Mouse (Mus musculus) c-Kit-negative CD71-positive TER-119-positive erythroid progenitor cells, embryonic 14.5 days (primary cell): Measurements from ENCODE around the gene Txnip.

Experiments
- DNase-seq: peaks from one replicate; pipeline ENCODE4 v3.0.0-alpha.2; 2013; ENCODE audit warnings: low read depth, low spot score

Txnip gene

DNA sequence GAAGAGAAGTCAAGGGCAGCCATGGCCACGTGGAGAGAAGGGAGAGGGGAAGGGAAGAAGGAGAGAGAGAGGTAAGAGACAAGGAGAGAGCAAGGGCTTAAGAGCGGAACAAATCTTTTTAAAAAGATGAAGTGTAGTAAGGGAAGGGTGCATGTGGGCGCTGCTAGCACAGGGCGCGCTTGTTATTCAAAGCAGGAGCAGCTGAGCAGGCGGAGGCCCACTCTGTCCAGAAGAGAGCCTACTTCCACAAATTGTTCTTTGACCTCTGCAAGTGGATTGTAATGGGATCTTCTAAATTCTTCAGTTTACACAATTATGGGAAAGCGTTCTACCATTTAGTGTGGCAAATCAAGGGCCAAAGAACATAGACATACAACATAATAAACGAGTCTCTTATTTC lies 10.8 kb downstream of the Txnip start:
- no peak for DNase-seq

DNA sequence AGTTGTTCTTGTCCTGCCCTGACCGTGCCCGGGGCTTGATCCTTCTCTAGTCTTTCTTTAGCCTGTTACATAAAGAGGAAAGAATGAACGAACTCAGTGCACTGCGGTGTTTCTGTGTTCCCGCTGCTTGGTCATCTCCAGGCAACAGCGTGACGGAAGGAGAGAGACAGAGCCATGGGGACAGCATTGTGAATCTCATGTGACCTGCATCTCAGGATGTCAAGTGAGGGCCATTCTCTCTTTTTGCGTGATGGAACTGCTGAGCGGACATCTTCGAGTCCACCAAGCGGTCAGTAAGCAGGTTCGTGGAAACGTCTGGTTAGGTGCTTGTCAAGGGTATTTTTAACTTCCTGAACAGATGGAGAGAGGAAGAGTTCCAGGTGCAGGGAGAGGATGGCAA lies 11.7 kb downstream of the Txnip start:
- no peak for DNase-seq

DNA sequence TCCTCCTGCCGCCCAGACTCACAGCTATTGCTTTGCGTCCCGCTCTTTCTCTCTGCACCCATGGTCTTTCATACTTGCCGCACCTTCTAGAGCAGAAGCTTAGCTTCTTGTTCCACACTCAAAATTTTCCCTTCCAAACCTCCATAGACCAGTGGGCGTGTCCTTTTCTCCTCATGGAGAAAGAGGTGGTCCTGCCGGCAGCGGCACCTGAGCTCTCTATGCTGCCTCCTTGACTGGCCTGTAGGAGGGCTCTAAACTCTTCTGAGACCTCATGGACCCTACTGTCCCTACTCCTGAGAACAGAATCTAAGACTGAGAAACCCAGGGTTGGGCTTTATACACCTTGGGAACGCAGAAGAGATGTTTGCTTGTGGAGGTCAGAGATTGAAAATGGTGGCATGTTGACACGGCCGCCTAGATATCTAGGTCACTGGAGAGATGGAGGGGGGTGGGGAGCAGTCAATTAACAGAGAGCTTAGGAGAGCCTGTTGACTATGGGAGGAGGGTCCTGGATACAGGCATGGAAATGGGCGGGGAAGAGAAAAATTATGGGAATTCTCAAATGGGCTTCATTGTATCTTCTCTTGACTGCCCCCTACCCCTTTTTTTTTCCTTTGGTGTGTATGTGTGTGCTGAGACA lies 12.3 kb downstream of the Txnip start:
- no peak for DNase-seq

DNA sequence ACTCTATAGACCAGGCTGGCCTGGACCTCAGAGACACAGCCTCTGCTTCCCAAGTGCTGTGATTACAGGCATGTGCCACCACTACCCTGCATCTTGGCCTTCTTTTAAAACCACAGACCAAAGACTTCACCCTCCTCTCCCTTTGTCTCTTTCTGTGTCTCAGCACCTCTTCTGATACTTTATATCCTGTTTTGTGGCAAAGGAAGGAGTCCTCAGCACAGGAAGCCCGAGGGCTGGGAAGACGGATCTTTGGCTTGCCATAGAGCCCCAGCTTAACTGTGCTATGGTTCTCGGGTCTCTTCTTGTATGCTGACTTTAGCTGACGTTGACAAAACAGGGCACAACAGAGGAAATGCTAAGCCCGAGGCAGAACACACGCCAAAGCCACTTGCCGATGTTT lies 12.9 kb downstream of the Txnip start:
- DNase-seq = no peak

DNA sequence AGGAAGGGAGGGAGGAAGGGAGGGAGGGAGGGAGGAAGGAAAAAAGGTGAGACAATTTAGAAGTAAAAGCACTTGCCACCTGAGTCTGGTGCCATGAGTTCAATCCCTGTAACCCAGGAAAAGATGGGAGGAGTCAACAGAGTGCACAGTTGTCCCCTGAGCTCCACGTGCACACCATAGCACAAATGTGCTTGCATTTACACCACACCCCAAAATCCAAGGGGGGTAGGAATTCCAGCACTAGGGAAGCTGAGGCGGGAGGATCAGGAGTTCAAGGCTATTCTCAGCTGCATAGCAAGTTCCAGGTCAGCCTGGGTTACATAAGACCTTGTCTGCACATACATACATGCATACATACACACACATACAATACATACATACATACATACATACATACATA lies 13.6 kb downstream of the Txnip start:
- DNase-seq = no peak

DNA sequence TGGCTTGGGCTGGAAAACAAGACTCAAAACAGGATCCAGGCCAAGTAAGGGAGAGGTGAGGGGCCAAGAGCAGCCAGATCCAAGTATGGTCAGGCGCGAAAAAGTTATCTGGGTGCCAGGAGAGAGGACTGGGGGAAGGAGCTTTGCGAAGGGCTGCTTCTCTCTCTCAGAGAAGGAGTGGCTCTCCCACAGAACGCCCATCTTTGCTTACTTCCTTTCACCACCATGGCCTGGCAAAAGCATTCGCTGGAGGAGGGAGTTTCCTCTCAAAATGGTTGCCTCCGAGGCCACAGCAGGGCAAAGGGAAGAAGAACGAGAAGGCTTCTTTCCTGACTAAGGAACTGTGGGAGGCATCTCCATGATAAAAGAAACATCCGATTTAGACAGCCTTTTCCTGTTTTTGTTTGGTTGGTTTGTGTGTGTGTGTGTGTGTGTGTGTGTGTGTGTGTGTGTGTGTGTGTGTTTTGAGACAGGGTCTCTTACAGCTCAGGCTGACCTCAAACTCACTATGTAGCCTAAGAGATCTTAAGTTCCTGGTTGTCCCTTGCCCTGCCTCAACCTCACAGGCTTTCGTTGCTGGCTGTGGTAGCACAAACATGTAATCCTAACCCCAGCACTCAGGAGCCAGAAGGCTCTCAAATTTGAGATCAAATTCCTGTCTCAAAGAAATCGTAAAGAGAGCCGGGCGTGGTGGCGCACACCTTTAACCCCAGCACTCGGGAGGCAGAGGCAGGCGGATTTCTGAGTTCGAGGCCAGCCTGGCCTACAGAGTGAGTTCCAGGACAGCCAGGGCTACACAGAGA lies 14.3 kb downstream of the Txnip start:
- no peak for DNase-seq

DNA sequence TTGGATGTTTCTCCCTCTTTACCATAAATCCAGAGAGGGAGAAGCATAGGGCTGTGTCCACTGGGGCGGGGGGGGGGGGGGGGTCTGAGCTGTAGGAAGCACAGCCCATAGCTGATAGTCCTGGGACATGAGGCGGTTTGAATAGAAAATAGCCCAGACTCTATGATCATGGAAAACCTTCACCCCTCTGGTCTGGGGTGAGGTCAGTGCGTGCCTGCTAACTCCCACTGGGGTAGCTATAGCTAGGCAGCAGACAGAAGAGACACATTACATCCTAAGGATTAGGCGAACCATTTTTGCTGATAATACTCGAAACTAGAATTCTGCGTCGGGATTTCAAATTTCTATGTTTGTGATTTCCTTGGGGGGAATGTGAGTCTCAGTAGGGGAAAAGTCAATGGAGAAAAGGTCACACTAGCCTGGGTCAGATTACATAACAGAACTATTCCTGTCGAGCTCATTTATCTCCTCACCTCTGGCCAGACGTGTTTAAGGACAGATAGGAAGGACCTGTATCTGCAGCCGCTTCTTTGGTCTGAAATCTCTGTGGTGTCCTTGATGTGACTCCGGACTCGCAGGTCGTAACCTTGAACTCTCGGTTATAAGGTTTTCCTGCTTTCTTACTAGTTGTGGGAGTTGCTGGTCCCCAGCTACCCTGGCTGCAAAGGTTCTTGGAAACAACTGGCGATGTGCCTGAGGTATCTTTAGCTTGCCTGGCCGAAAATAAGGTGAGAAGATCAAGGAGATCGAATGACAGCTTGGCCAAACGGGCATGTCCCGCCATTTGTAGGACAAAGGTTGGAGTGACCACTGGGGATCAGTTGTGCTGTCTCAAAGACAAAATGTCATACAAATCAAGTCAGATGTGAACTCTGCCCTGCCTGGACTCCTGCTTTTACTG lies 16.1 kb downstream of the Txnip start:
- no peak for DNase-seq

DNA sequence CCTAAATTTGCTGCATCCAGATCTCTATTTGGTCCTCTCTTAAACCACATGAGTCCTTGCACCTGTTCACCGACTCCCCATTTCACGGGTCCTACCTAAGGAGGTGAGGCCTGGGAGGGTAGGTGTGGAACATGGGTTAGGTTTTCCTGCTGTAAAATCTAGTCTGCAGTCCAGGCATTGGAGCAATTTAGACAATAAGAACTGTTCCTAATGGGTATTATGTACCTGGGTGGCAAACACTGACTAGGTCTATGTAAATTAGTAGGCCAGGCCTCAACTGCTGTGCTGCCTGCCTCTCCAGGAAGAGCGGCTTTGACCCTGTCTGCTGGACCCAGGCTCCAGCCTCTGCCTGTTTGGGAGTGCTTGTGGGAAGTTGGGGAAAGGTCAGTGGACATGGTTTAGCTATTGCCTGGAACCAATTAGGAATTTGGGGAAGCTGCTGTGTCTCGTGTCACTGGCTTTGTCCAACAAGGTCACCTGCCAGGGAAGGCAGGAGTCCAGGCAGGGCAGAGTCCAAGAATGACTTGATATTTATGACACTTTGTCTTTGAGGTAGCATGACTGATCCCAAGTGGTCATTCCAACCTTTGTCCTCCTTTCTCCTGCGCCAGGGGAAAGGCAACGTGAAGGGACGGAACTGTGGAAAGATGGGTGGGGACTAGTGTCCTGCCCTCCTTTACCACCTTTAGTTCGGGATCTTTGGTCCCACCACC lies 17.7 kb downstream of the Txnip start:
- no peak for DNase-seq

DNA sequence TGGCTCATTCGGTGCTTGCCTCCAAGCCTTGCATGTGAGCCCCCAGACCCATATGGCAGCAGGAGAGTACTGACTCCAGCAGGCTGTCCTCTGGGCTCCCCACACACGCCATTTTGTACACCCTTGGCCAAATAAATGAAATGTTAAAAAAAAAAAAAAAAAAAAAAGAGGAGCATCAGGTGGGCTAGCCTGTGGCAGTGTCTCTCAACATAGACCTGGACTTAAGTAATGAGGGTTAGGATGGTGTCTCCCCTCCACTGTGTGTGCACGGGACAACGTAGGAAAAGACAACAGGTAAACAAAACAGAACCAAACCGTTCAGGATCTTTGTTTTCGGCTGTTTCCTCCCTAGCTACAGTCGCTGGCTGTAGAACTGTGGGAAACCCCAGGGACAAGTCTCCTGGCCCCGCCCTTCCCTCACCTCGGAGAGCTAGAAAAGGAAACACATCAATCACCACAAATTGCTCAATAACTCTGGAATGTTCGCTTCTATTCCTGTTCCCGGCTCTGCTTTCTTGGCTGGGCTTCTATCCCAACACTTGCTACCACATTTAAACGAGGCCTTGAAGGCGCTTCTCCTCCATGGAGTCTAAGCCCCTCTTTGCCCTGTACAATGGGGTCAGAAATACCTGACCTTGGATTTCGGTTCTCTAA lies 18.4 kb downstream of the Txnip start:
- DNase-seq = no peak

DNA sequence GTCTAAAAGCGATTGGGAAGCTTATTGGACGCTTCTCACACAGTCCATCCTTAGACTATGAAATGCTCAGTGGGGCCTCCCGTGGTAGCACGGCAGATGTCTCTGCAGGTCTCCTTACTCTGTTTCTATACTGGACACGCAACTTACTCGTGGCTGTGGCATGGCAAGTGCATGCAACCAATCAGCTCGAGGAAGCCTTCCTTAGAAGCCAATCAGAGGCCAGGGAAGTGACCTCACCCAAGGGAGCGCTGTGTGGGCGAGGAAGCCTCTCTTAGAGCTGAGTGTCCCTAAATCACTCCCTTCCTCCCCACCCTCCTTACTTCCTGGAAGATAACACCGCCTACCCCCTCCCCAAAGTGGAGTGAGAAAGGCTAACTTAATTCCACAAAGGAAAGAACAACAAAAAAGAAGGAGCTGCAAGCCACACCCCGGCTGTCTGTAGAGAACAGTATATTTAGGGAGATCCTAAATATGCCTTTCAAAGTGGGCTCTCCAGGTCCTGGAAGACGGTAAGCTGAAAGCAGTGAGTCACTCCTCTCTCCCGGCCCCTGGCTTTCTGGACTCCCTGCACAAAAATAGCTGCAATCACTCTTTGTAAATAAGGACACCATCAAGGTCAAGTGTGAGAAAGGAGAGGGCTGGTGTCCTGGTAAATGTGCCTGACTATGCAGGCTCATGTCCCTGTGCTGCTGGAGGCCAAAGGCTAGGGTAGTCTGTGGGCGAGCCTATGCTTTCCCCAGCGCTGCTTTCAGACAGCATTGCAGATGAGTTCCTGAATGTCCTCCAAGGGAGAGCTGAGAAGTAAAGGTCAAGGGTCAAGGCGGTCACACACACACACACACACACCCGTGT lies 19.2 kb downstream of the Txnip start, which contains the start of gene Gm16253:
Gene Gm16253 (plus strand): TSS at position 295 of the 852 bp plus-strand sequence.
- DNase-seq = peak; percentile 57

DNA sequence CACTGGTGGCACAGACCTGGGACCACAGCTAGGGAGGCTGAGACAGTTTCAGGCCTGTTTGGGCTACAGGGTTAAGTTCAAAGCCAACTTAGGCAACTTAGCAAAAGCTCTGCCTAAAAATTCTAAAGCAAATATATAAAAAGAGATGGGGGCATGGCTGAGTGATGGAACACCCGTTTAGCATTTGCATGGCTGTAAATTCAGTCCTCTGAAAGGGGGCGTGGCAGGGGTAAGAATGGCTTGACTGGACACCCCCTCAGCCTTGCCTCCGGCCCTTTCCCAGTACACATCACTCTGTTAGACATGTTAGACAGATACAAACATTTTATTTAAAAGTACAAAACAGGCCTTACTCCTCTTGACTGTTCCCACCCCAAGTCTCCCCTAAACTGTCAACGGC lies 19.8 kb downstream of the Txnip start:
- no peak for DNase-seq

DNA sequence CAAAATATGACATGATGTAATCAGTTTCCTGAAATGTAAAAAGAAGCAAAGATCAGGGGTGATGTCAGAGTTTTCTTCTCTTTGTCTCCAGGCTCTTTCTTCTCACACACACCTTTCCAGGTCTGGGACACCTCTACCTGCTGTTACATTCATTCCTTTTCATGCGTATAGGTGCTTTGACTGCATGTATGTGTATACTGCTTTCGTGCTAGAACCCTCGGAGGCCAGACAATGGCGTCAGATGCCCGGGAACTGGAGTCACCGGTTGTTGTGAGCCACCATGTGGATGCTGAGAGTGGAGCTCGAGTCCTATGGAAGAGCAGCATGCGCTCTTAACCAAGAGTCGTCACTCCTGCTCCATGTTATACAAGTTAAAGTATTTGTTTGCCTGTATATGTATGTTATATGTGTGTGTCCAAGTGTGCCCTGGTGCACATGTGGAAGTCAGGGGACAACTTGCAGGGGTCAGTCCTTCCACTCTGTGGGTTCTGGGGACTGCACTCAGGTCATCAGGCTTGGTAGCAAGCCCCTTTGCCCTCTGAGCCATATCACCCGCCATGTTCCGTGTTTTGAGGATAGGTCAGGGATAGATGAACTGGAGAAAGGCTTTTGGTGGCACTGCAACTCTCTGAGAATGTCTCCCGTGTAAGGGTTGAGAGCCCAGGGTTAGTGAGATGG lies 20.9 kb downstream of the Txnip start:
- no peak for DNase-seq

DNA sequence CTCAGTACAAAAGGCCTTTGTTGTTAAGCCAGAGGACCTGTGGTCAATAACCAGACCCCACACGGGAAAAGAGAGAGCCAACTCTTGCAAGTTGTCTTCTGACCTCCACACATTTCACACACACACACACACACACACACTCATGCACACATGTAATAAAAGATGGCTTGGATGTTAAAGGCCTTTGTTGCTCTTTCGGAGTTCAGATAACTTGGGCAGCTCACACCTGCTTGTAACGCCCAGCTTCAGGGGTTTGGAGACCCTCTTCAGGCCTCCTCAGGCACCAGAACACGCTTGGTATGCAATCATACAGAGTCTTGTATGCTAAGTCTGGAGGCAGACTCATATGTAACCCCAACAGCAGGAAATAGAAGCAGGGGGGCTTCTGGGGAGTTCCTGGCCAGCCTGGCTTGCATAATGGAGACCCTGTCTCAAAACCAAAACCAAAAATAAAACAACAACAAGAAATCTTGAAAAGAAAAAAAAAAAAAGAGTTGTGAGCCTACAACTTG lies 21.5 kb downstream of the Txnip start:
- DNase-seq = no peak

DNA sequence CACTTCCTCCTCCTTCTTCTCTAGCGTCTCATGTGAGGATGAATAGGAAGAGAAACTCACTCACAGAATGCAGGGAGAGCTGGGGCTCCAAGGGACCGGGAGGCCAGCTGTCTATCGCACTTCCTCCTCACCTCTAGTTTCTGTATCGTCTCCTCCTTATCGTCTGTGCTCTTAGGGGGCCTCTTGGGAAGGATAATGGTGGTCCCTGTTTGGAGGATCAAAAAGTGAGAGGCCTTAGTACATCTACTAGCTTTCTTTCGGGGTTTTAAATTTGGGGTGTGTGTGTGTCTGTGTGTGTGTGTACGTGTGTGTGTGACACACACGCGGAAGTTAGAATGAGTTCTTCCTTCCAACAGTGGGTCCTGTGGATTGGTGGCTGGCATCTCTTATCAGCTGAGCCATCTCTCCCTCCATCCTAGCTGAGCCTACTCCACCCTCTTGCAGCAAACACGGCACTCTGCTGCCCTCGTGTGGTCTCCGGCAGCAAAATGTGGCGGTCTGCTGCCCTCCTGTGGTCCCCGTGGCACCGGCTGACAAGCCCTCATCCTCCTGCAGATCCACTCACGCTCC lies 22.2 kb downstream of the Txnip start:
- DNase-seq = peak; percentile 76

DNA sequence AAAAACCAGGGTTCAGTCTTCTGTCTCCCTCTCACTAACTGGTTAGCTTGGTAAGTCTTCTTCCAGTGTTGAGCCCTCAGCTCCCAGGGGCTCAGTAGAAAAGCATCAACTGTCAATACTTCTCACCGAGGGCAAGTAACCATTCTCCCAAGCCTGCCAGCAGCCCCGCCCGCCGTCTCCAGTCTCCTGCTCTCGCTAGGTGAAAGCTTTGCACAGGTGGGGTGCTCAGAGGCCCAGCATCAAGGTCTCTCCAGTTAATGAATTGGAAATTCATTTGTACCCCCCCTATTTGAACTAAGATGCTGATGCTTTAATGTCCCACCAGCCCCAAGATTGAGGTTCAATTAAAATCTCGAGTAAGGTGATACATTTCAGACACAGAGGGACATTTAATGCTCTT lies 23.4 kb downstream of the Txnip start:
- no peak for DNase-seq

DNA sequence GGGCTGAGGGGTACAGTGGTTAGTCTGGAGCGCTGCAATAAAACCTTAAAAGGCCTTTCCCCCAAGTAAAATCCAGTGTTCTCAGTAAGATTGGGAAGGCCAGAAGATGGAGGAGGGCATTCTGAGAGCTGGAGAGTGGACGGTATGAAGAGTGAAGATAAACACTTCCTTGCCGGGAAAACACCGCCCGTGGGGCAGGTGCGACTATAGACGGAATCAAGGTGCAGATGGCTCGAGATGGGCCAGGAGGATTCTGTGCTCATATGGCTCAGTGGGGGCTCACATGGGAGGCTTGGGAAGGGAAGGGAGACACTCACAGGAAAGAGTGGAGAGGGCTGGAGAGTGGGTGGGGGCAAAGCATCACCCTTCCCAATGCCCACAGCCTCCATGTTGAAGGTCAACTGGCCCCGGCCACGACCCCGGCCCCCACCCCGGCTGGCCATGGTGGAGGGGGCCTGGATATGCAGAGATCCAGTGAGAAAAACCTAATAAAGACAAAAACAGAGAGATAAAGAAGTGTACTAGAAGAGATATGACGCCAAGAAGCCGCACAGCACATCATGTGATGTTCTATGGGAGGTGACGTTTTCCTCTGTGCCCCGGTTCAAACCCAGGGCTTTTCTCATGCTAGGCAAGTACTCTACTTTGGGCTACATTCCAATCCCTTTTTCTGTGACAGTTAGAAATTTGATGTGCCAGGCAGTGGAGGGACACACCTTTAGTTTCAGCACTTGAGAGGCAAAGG lies 24.2 kb downstream of the Txnip start:
- DNase-seq = no peak

DNA sequence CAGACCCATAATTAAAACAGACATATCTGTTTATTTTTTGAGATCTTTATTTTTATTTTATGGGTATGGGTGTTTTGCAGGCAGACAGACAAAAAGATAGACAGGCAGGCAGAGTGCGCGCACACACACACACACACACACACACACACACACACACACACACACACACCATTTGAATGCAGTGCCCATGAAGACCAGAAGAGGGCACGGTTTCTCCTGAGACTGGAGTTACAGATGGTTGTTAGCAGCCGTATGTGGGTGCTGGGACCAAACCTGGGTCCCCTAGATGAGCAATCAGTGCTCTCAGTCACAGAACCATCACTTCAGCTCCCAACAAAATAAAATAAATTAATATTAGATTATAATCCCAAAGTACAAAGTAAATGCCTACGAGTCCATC lies 25.6 kb downstream of the Txnip start:
- DNase-seq = no peak

DNA sequence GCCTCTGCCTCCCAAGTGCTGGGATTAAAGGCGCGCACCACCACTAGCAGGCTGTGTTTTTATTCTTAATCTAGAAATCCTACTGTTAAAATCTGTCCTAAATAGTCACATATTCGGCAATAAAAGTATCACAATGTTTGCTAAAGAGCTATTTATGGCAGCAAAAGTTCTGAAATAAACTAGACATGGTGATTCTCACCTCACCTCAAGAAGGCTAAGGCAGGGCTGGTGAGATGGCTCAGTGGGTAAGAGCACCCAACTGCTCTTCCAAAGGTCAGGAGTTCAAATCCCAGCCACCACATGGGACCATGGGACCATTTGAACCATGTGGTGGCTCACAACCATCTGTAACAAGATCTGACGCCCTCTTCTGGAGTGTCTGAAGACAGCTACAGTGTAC lies 32.9 kb downstream of the Txnip start:
- no peak for DNase-seq
